Mouse (Mus musculus) frontal cortex, postnatal 10 days (tissue): Measurements from ENCODE around the gene Hs3st1.
A peak's percentile ranks its signal among the peaks of the same experiment; 100 is the strongest.
"Not testable (repeated sequence)": the region's sequence is repeated elsewhere in the genome, so short reads cannot be mapped to it uniquely, and the experiment has no call there.

ENCODE experiments used
- DNase-seq, 2 experiments: peaks; one replicate each; pipeline ENCODE4 v3.0.0; 2022; ENCODE audit warnings: low spot score in 2 of 2, mixed read lengths in 1 of 2

The Hs3st1 gene

GRCm38 (mm10) chr5:39755375-39755774 is at the start of gene Hs3st1:
TSS of gene Hs3st1 (minus strand) at chr5:39755475.
- not testable (repeated sequence) for DNase-seq

- DNase-seq: no peak
These were observed 49.4 kb upstream of the Hs3st1 start for GRCm38 (mm10) chr5:39804663-39805062.

- no peak for DNase-seq
These were observed 48.7 kb upstream of the Hs3st1 start for GRCm38 (mm10) chr5:39803941-39804340.

- DNase-seq: peak; percentile 7 to 17
These were observed 48.2 kb upstream of the Hs3st1 start for GRCm38 (mm10) chr5:39803457-39803856.

GRCm38 (mm10) chr5:39802110-39802509 is 46.8 kb upstream of the Hs3st1 start:
- no peak for DNase-seq

GRCm38 (mm10) chr5:39777094-39777710 is 21.9 kb upstream of the Hs3st1 start:
- DNase-seq: no peak

- DNase-seq: no peak
These were observed 16.5 kb upstream of the Hs3st1 start for GRCm38 (mm10) chr5:39771680-39772348.

- DNase-seq: no peak
These were observed 6.6 kb upstream of the Hs3st1 start for GRCm38 (mm10) chr5:39761682-39762456.

GRCm38 (mm10) chr5:39758890-39759475 is 3.7 kb upstream of the Hs3st1 start:
- DNase-seq: no peak

- DNase-seq: no peak
These were observed 18.4 kb downstream of the Hs3st1 start for GRCm38 (mm10) chr5:39736843-39737242.

- no peak for DNase-seq
These were observed 21.4 kb downstream of the Hs3st1 start for GRCm38 (mm10) chr5:39733750-39734443.

GRCm38 (mm10) chr5:39733013-39733749 is 22.1 kb downstream of the Hs3st1 start:
- no peak for DNase-seq

GRCm38 (mm10) chr5:39715694-39716550 is 39.4 kb downstream of the Hs3st1 start:
- DNase-seq: no peak

GRCm38 (mm10) chr5:39715193-39715592 is 40.1 kb downstream of the Hs3st1 start:
- no peak for DNase-seq

- no peak for DNase-seq
These were observed 49.7 kb downstream of the Hs3st1 start for GRCm38 (mm10) chr5:39705539-39705938.

GRCm38 (mm10) chr5:39660826-39661225 is 94.4 kb downstream of the Hs3st1 start:
- DNase-seq: no peak

GRCm38 (mm10) chr5:39659417-39659816 is 95.9 kb downstream of the Hs3st1 start:
- no peak for DNase-seq

- DNase-seq: no peak
These were observed 110.4 kb downstream of the Hs3st1 start for GRCm38 (mm10) chr5:39644827-39645380.

- peak; percentile 81 to 92 for DNase-seq
These were observed 111.1 kb downstream of the Hs3st1 start for GRCm38 (mm10) chr5:39643924-39644826.
